Mouse (Mus musculus): ENCODE measurements around the gene Anapc5. TPM values are rescaled to one million over a fixed set of nuclear protein-coding genes. Genes with fewer than 3 reads are reported as not detected.

Gene Anapc5
- 100 to 1,000 TPM; 129 to 142 TPM for total RNA-seq (2023)

GRCm38 (mm10) chr5:122820777-122821523 lies at the start of gene Anapc5:
TSS of gene Anapc5 (minus strand) at chr5:122821339.

DNA sequence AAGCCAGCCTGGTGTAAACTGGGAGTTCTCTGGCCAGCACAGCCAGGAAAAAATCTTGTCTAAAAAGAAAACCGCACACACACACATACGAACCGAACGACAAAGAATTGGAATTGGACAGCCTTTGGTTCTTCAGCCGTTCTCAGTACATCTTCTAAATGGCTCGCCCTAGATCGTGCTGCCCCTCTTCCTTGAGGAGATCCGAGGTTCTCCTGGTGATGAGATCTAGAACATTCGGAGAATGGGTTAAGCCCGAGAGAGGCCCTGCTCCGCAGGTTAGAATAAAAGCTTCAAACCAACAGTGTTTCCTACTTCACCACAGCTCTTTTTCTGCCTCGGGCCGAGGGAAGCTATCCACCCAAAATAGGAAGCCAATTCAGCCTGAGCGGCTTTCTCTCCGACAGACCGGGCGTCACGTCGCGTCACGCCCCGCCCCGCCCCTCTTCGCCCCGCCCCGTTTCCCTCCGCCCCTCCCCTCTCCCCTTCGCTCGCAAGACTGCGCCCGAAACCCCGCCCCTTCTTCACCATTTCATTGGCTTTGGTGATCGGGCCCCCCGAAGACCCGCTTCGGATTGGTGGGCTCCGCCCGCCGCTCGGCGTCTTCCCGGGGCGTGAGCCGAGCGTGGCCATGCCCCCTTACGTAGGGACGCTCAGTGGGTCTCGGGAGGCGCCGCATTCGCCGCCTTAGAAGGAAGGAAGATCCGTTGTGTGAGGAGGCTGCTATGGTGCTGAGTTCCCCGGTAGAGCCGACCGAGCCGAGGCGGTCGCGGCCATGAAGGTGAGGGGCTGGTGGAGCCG lies 28.6 kb upstream of the Anapc5 start, which contains the start of gene Rnf34:
Gene Rnf34, plus strand, starts transcription at position 528 of the 798 bp plus-strand sequence.

DNA sequence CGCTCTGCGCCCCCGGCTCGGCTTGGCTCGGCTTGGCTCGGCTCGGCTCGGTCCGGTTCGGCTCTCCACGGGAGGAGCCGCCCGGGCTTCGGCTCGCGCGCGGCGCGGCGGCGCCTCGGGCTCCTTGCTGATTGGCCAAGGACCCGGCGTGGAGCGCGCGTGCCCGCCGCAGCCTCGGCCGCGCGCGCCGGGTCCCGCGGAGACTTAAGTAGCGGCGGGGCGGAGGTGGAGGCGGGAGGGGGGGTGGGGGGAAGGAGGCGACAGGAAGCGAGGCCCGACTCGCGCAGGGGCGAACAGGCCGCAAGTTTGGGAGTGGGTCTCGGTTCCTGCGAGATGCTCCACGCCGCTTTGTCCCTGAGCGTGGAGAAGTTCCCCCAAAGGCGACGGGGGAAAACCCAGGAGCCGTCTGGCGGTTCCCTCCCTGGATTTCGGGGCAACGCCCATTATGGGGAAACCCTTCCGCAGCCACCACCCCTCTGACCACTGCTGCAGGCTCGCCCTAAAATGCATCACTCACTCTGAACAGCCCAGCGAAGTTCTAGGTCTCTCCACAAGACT lies 41.8 kb downstream of the Anapc5 start, which contains the start of gene Camkk2:
Gene Camkk2, minus strand, starts transcription at position 133 of the 558 bp plus-strand sequence.

Other genes starting within 250 kb of the Anapc5 start
- gene Ift81, start 206.8 kb downstream of the Anapc5 start, total RNA-seq (2023), result 1 to 10 TPM; 2.6 to 2.7 TPM
- gene P2rx7, start 177.4 kb downstream of the Anapc5 start, total RNA-seq (2023), result 10 to 100 TPM; 13.5 to 15.7 TPM
- gene P2rx4, start 113.8 kb downstream of the Anapc5 start, total RNA-seq (2023), result 10 to 100 TPM; 19.7 to 27.6 TPM
- gene Camkk2, start 41.9 kb downstream of the Anapc5 start, total RNA-seq (2023), result 10 to 100 TPM; 71.8 to 89.6 TPM
- 10 to 100 TPM; 23.3 to 34.2 TPM for gene Rnf34, start 28.7 kb upstream of the Anapc5 start, total RNA-seq (2023)
- 10 to 100 TPM; 23.5 to 30.0 TPM for gene Kdm2b, start 168.5 kb upstream of the Anapc5 start, total RNA-seq (2023)
- gene Orai1, start 193.7 kb upstream of the Anapc5 start, total RNA-seq (2023), result 10 to 100 TPM; 73.6 to 76.0 TPM
- gene Morn3, start 225.7 kb upstream of the Anapc5 start, total RNA-seq (2023), result under 1 TPM in 1 of 2 experiments, not detected in 1; 0.68 TPM
- gene Tmem120b, start 247.1 kb upstream of the Anapc5 start, total RNA-seq (2023), result 1 to 10 TPM; 2.0 to 5.3 TPM

Measured in neutrophil, adult 59 days (primary cell).